ENCODE assay signal across 30 mouse cellular contexts in the genomic region with DNA sequence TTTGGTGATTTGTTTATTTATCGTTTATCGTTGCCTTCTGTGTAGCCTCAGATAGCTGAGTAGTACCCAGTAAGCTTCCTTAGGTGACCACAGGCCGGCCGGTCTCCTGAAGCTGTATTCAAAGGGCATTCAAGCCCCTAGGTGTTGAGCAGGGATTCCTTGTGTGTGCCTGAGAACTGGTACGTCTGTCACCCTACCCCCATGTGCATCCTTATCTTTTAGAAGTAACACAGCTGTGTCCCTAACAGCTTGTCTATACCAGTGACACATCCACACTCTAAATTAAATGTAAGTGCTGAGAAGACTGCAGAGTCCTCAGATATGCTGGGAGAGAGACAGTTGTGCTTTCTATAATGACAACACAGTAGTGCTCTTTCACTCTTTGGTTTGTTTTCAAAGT. TPM values are rescaled to one million over a fixed set of nuclear protein-coding genes. Genes with fewer than 3 reads are reported as not detected.
DNase-seq lines count a peak whose midpoint lies in the region; ATAC-seq lines count a peak whose summit lies in the region.
"Had no signal": no experiment of that assay in that cellular context is flagged by ENCODE, and none has a peak within 500 bp of the region (broad histone marks: within the 10 kb centered on the region; RNA-seq: fewer than 3 reads in every experiment).

No protein-coding gene starts in this region.

- no peak overlapping the region for H3K9ac ChIP-seq in heart, embryonic 14.5 days (ENCODE audit: low read length)
- H3K9ac ChIP-seq: embryonic facial prominence, embryonic 13.5 days; embryonic facial prominence, embryonic 15.5 days; forebrain, embryonic 12.5 days had no signal

- no peaks in the 10 kb centered on the region for H3K9me3 ChIP-seq in heart, embryonic 14.5 days (ENCODE audit: control insufficient read depth, low read length)
- H3K9me3 ChIP-seq: embryonic facial prominence, embryonic 13.5 days; embryonic facial prominence, embryonic 15.5 days; forebrain, embryonic 10.5 days; forebrain, embryonic 12.5 days; G1E had no signal

- peaks cover 69% of the 10 kb centered on the region for H3K36me3 ChIP-seq in heart, embryonic 14.5 days (ENCODE audit: control insufficient read depth, insufficient read depth, low read length)

- no peak for DNase-seq in frontal cortex, adult 2 months (ENCODE audit: extremely low spot score in 1 of 2, low spot score in 1 of 2)
- no peak for DNase-seq in heart, postnatal 10 days
- DNase-seq in brain, adult 2 months (ENCODE audit: low read depth, low spot score): peak; percentile 17
- no peak for DNase-seq in adrenal gland, adult (ENCODE audit: inconsistent age in 2 of 2, low spot score in 1 of 2)
- no peak for DNase-seq in gastrocnemius, postnatal 14 days
- DNase-seq: adrenal gland, adult 2 months; adrenal gland, postnatal 10 days; adrenal gland, postnatal 25 days; B cell, adult 2 months; cerebellum, adult 11-12 months; cerebellum, adult 2 months; cerebellum, adult 9-10 months; cerebellum, postnatal 10 days; cerebellum, postnatal 25 days; embryo, embryonic 11 days had no signal

- no peak overlapping the region for H3K27ac ChIP-seq in heart, embryonic 14.5 days (replicated peaks in 1 of 2; ENCODE audit: control insufficient read depth in 1 of 2, insufficient read depth in 1 of 2, low read depth in 2 of 2, low read length in 2 of 2)
- H3K27ac ChIP-seq: embryonic facial prominence, embryonic 13.5 days; embryonic facial prominence, embryonic 15.5 days; forebrain, embryonic 10.5 days; forebrain, embryonic 12.5 days had no signal

- H3K4me3 ChIP-seq in heart, embryonic 14.5 days (ENCODE audit: control insufficient read depth in 1 of 2, insufficient read depth in 1 of 2, low read depth in 1 of 2, low read length in 2 of 2): no peak overlapping the region
- H3K4me3 ChIP-seq: embryonic facial prominence, embryonic 13.5 days; embryonic facial prominence, embryonic 15.5 days; erythroblast, embryonic 14.5 days; forebrain, embryonic 10.5 days; forebrain, embryonic 12.5 days had no signal

- 73% methylated on average over 5 of the region's 5 CpGs for WGBS in heart, embryonic 14.5 days

- intact Hi-C loops in heart, postnatal 10 days (cut with DNase I): no loop called here
- intact Hi-C loops in gastrocnemius, postnatal 14 days (cut with DNase I; ENCODE audit: low total_unique reads): no loop called here

- H3K4me1 ChIP-seq in heart, embryonic 14.5 days (ENCODE audit: control insufficient read depth in 2 of 2, insufficient read depth in 2 of 2, low read length in 2 of 2): peaks cover 0 to 9% of the 10 kb centered on the region in 2 experiments; a peak in 2 of 4 replicates
- H3K4me1 ChIP-seq: embryonic facial prominence, embryonic 13.5 days; embryonic facial prominence, embryonic 15.5 days; forebrain, embryonic 10.5 days; forebrain, embryonic 12.5 days had no signal

- H3K27me3 ChIP-seq in heart, embryonic 14.5 days (ENCODE audit: control insufficient read depth, insufficient read depth, low read length): no peaks in the 10 kb centered on the region
- H3K27me3 ChIP-seq: CH12.LX; embryonic facial prominence, embryonic 13.5 days; embryonic facial prominence, embryonic 15.5 days; forebrain, embryonic 12.5 days; Patski had no signal

- peak; percentile 75 for ATAC-seq in frontal cortex, adult (ENCODE audit: low TSS enrichment)
- peak; percentile 43; the same call in 1 of the 2 replicates for ATAC-seq in heart, embryonic 14.5 days (ENCODE audit: insufficient number of reproducible peaks, insufficient read depth, low FRiP score, low read depth)
- peak; percentile 48; the same call in 1 of the 2 replicates for ATAC-seq in megakaryocyte progenitor cell, adult 5-6 weeks (replicated peaks; ENCODE audit: poor library complexity)
- ATAC-seq: activated CD4-positive, CD25-positive, alpha-beta regulatory T cell, adult 4 months; CD4-positive, CD25-positive, alpha-beta regulatory T cell, adult 4 months; forebrain, embryonic 14.5 days; forebrain, embryonic 16.5 days; Patski had no signal

- H3K4me2 ChIP-seq in heart, embryonic 14.5 days (ENCODE audit: low read length): no peak overlapping the region
- H3K4me2 ChIP-seq: embryonic facial prominence, embryonic 13.5 days; embryonic facial prominence, embryonic 15.5 days; forebrain, embryonic 12.5 days had no signal

RNA-seq across cellular contexts. Expression of gene Ogdh, which starts 31.9 kb away (rescaled TPM):
- polyA plus RNA-seq in frontal cortex, adult 2 months (2012; rRNA removed): 145 and 146 TPM in 2 replicates
- 245 and 289 TPM in 2 replicates for polyA plus RNA-seq in heart, embryonic 14.5 days (2014; fragmentation: Nextera tagmentation; extraction: Ambion mirVana)
- 1,000 to 10,000 TPM; 1,296 to 1,304 TPM for total RNA-seq in heart, postnatal 10 days (2021)
- 110 and 113 TPM in 2 replicates for total RNA-seq in megakaryocyte progenitor cell, adult 5-6 weeks (2015)
- total RNA-seq in megakaryocyte progenitor cell, adult 5-6 weeks (2017): 84.7 and 91.1 TPM in 2 replicates
- 100 to 1,000 TPM; 497 to 603 TPM for total RNA-seq in gastrocnemius, postnatal 14 days (2021)

RNA-seq across cellular contexts. Expression of gene Tmed4, which starts 48.7 kb away (rescaled TPM):
- polyA plus RNA-seq in frontal cortex, adult 2 months (2012; rRNA removed): 126 and 128 TPM in 2 replicates
- 90.6 and 92.2 TPM in 2 replicates for polyA plus RNA-seq in heart, embryonic 14.5 days (2014; fragmentation: Nextera tagmentation; extraction: Ambion mirVana)
- total RNA-seq in heart, postnatal 10 days (2021): 10 to 100 TPM; 78.1 to 82.9 TPM
- total RNA-seq in megakaryocyte progenitor cell, adult 5-6 weeks (2015): 54.5 and 60.0 TPM in 2 replicates
- 54.8 and 63.7 TPM in 2 replicates for total RNA-seq in megakaryocyte progenitor cell, adult 5-6 weeks (2017)
- total RNA-seq in gastrocnemius, postnatal 14 days (2021): 10 to 100 TPM; 56.3 to 62.4 TPM

RNA-seq across cellular contexts. Expression of gene Ddx56, which starts 55.8 kb away (rescaled TPM):
- 42.4 and 45.9 TPM in 2 replicates for polyA plus RNA-seq in frontal cortex, adult 2 months (2012; rRNA removed)
- 50.9 and 55.0 TPM in 2 replicates for polyA plus RNA-seq in heart, embryonic 14.5 days (2014; fragmentation: Nextera tagmentation; extraction: Ambion mirVana)
- total RNA-seq in heart, postnatal 10 days (2021): 10 to 100 TPM; 33.3 to 34.4 TPM
- total RNA-seq in megakaryocyte progenitor cell, adult 5-6 weeks (2015): 34.7 and 44.6 TPM in 2 replicates
- total RNA-seq in megakaryocyte progenitor cell, adult 5-6 weeks (2017): 44.6 and 51.4 TPM in 2 replicates
- total RNA-seq in gastrocnemius, postnatal 14 days (2021): 10 to 100 TPM; 26.8 to 31.4 TPM

Comparison
In these comparisons a context has a peak if more than half of its experiments do, and no peak if none do; other contexts are left out.
1. RNA of gene Ogdh, which starts 31.9 kb away (total RNA-seq): 1,296 to 1,304 TPM in heart, postnatal 10 days and 497 to 603 TPM in gastrocnemius, postnatal 14 days; 84.7 to 113 TPM in megakaryocyte progenitor cell, adult 5-6 weeks; every median in the first group is over 4 times any median in the second.
2. Peak in every context shown above with its lines, with median percentiles within 50 percentile points of each other: ATAC-seq.